Mouse (Mus musculus) neural tube, embryonic 10.5 days (tissue): Measurements from ENCODE around the gene Stk10.

Experiments used
- DNase-seq: peaks from one replicate; pipeline ENCODE4 v3.0.0-alpha.2; 2017; ENCODE audit warnings: low spot score; ENCODE audit errors: extremely low spot score

The Stk10 gene

DNA sequence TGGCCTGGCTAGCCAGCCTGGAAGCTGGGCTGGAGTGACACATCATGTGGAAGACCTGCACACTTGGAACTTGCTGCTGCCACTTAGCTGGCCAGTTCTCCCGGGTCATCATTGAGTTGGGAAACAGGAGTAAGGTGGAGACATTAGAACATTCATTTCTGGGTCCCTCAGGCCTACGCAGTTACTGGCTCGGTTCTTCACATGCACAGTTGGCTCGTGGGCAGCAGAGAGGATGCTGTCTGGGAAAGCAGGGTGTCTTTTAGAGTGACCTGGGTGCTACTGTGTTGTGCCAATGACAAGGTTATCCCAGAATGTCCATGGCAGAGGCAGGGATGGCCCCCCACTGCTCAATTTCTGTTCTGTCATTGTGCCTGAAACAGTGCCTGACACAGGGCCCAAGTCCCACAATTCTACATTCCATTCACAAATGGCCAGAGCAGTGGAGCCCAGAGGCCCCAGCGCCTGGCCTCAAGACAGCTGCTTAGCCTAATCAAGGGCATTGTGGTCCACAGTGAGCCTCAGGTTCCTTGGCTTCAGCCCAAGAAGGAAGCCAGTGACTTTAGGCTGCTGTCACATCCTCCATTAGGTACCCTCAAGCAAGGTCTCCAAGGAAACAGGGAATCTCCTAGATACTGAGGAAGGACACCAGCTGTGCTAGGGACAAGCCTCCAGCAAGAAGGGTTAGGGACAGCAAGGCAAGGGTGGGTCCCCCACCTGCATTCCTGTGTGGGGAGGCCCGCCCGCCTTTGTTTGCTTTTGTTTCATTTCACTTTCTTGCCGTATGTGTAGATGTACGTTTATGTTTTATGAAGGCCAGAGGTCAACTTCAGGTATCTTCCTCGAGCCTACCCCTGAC lies 34.1 kb downstream of the Stk10 start:
- no peak for DNase-seq

DNA sequence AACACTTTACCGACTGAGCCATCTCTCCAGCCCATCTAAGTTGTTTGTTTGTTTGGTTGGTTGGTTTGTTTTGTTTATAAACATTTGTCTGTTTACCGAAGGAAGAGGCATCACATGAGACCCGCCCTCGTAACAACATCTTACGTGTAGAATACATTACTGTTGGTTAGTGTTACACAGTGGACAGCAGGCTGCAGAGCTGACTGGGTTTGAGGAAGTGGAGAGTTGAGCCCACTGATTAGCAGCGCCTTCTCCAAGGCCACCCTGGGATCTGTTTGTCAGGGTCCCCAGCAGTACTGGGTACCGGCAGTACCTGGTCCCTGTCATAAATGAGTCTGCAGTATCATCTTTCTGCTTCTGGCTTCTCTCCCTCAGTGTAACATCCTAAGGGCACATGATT lies 35.0 kb downstream of the Stk10 start:
- DNase-seq = no peak

GRCm38 (mm10) chr11:32568637-32569293 lies 35.7 kb downstream of the Stk10 start:
- no peak for DNase-seq

- DNase-seq = no peak
Measured at GRCm38 (mm10) chr11:32571103-32571502, 38.0 kb downstream of the Stk10 start.

DNA sequence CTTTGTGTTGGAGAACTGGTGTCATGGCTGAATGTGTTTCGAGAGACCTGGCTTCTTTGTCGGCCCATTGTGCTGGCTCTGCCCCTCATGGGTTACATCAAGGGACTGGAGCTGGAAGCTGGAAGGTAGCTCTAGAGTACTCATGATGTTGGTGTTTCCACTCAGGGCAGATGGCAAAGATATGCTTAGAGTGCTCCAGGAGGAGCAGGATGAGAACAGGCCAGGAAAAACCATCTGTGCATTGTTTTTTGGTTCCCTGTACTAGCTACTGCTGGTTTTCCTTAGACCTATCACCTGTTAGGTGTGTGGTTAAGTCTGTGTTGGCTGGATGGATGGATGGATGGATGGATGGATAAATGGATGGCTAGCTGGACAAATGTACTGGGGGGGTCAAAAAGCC lies 40.6 kb downstream of the Stk10 start:
- DNase-seq = no peak

DNA sequence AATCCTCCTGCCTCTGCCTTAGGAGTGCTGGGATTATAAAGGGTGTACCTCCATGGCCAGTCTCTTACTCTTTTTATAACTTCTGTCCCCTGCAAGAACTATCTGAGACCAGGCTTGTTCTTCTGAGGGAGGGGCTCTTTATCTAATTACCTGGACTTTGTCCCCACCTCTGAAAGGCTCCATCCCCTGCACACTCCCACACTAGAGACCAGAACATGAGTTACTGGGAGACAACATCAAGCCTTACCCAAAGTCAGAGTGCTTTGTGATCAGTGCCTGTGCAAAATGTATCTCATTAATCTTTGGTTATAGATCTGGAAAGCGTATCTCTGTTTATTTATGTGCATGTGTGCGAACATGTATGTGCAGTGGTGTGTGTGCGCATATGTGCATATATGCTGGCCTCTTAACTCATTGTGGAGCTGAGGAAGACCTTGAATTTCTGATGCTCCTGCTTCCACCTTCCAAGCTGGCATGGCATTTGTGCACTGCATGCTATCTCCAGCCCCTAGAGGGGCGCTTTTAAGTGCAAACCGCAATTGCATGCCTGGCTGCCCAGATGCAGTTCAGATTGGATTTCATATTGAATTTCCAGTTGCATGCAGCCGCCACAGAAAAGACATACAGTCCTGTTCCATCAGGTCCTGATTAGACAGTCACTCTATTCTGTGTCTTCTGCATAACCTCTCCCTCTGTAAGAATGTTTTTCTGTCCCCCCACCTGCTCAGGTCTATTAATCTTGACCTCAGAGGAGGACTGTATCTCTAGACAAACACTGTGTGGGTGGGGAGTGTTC lies 43.1 kb downstream of the Stk10 start:
- no peak for DNase-seq

- no peak for DNase-seq
Measured at GRCm38 (mm10) chr11:32576760-32577050, 43.6 kb downstream of the Stk10 start.

GRCm38 (mm10) chr11:32580305-32580947 lies 47.3 kb downstream of the Stk10 start:
- no peak for DNase-seq

DNA sequence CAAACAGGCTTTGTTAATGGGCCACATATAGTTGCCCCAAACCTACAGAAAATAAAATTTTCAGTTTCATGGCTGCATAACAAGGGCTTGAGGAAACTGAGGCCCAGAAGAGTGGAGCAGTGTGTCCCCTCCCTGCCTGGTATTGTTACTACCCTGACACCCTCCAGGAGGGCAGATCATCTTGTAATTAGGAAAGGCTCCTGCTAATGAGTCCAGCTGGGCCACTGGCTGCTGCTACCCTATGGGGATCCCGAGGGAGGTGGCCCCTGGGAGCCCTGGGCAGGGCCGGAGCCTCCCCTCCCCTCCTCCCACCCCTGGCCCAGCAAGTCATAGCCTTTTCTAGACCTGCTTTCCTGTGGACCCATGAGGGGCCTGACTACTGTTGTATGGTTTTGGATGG lies 47.9 kb downstream of the Stk10 start:
- no peak for DNase-seq

DNA sequence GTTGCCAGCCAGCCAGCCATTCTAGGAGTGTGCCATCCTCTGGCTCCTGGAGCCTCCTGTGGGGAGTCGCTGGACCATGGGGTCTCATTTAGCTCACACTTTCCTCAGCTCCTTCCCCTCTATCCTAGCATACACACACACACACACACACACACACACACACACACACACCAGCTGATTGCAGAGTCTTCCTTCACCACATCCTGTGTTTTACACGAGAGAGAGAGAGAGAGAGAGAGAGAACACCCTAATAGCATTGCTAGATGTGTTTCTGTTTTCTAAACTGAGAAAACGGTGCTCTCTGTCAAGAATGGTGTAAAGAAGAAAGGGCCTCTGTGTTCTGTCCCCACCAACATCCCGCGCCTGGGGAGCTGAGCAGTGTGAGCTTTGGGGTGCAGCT lies 49.7 kb downstream of the Stk10 start:
- DNase-seq = no peak

DNA sequence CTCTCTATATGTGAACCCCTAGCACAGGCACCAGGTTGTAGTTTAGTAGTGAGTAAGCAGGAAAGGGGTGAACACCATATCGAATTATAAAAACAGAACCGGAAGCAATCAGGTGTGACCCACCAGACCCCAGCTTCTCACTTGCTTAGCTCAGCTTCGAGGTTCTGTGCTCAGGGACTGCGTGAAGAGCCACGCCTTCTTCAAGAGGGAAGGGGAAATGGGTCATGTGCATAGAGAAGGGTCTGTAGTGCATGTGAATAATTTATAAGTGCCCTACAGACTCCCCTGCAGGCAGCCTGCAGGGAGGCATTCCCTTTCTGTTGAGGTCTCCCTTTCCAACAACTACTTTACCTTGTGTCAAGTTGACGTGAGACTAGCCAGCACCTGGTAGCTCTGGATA lies 52.9 kb downstream of the Stk10 start:
- DNase-seq = no peak

- DNase-seq = no peak
Measured at GRCm38 (mm10) chr11:32587191-32588089, 54.3 kb downstream of the Stk10 start.

DNA sequence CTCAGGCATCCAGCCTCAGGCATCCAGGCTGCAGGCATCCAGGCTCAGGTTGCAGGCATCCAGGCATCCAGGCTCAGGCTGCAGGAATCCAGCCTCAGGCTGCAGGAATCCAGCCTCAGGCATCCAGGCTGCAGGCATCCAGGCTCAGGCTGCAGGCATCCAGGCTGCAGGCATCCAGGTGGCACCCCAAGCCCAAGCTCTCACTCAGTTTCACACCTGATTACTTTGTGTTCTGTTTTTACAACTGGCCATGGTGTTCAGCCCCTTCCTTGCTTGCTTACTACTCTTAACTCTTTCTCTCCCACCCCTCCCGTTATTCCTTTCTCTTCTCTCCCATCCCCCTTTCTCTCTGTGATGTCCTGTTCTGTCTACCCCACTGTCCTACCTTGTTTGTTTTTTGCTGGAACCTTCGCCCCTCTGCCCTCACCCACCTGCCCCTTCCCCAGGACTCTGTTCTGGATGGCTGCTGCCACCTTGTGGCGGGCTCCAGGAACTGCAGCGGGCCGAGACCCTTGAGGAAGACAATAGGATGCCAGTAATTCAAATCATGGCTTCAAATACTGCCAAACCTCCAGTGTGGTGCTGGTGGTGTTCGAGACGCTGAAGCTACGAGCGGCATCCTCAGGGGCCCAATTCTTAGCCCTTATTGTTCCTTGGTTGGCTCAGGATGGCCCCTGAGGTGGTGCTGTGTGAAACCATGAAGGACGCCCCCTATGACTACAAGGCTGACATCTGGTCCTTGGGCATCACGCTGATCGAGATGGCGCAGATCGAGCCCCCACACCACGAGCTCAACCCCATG lies 55.2 kb downstream of the Stk10 start:
- DNase-seq = peak; percentile 87

DNA sequence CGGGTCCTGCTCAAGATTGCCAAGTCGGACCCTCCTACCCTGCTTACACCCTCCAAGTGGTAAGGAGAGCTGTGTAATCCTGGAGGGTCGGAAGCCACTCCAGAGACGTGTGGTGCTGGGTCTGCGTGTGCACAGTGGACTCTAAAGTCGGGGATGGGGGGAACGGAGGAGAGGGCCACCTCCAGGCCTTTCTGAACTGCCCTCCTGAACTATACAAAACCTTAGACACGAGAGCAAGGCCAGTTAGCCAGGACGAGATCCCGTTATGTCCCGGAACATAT lies 55.7 kb downstream of the Stk10 start:
- no peak for DNase-seq

- DNase-seq = no peak
Measured at GRCm38 (mm10) chr11:32589201-32589600, 56.1 kb downstream of the Stk10 start.

GRCm38 (mm10) chr11:32589791-32590190 lies 56.7 kb downstream of the Stk10 start:
- no peak for DNase-seq

GRCm38 (mm10) chr11:32590205-32590604 lies 57.1 kb downstream of the Stk10 start:
- DNase-seq = no peak

DNA sequence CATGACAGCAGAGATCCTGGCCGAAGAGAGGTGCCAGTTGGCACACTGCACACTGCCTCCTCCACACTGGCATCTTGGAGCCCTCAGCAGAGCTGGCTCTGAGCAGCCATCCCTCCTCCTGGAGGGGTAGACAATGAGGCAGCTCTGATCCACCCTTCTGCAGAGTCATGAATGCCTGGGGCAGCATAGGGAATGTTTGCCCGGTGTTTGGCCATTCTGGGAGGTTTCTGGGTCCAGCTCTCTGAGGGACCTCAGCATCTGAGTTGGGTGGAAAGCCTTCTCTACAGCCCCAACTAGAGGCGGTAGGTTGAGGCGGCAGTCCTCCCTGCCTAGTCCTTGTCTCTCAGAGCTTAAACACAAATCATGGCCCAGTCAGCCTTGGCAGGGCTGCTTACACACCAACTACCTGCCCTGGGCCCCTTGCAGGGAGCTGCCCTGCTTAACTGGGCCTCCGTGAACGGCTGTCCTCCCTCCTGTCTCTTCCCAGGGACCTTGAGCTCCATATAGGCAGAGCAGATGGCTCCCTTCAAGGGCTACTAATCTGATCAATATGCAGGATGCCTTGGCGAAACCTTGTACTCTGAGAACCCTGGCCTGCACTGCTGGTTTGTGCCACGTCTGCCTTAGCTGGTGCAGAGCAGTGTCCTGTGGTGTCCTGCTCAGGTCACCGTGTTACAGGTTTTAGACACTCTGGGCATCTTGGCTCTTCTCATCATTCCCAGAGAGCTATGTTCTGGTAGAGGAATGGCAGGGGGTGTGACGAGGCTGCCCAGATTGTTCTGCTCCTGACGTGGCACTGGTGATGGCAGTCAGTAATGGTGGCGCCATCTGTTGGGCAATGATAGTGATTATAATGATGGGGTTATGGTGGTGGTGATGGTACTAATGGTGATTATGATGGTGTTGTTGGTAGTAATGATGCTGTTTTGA lies 59.1 kb downstream of the Stk10 start:
- no peak for DNase-seq

DNA sequence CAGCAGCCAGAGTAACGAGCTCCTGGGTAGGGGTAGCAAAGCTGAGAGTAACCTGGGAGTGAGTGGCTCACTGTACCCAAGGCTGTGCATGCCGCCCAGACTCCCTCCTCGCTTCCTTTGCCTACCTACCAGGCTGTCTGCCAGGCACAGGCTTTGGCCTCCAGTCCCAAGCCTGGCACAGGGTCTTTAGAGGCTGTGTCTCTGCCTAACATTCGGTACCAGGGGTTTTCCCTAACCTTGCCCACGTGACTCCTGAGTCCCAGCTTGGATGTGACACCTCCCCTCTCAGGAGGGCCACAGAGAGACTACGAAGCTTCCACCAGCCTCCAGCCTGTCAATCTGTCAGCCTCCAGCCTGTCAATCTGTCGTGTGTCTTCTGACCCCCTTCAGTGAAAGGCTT lies 60.0 kb downstream of the Stk10 start:
- no peak for DNase-seq
